Mouse (Mus musculus) heart, postnatal 4 days (tissue): ENCODE data around the gene Hsd11b1. TPM values are rescaled to one million over a fixed set of nuclear protein-coding genes. Genes with fewer than 3 reads are reported as not detected.

ENCODE experiments used
- DNase-seq: peaks from one replicate; pipeline ENCODE4 v3.0.0; 2021
- total RNA-seq, 2 experiments: library from RNA; stranded (reverse); gene quantifications; 2 replicates each; pipeline ENCODE4 v1.2.3; 2021

The Hsd11b1 gene
- total RNA-seq, 2 experiments from 2014 or later, result 1.0 to 1.5 TPM

- no peak for DNase-seq
These were observed 21.0 kb downstream of the Hsd11b1 start for GRCm38 (mm10) chr1:193242863-193243262.

- peak; percentile 73 for DNase-seq
These were observed 21.6 kb downstream of the Hsd11b1 start for GRCm38 (mm10) chr1:193242238-193242637.

GRCm38 (mm10) chr1:193241436-193241835 lies 22.4 kb downstream of the Hsd11b1 start:
- no peak for DNase-seq

DNA sequence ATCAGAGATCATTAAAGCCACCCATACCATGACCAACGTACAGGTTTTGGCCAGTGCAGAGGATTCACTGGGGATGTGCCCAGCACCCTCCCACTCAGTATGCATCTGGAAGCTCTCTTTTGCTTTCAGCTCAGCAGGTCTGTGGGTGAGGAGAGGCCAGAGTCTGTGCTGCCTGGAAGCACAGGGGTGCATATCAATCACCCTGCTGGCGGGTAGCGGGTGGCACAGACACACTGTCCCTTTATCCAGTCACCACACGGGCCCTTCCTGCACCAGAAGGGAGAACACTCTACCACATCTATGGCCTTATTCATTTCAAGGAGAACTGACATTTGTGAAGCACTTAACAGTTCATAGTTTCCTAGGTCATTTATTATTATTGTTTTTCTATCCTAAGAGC lies 25.4 kb downstream of the Hsd11b1 start:
- no peak for DNase-seq

- DNase-seq, result no peak
These were observed 28.9 kb downstream of the Hsd11b1 start for GRCm38 (mm10) chr1:193234930-193235329.

DNA sequence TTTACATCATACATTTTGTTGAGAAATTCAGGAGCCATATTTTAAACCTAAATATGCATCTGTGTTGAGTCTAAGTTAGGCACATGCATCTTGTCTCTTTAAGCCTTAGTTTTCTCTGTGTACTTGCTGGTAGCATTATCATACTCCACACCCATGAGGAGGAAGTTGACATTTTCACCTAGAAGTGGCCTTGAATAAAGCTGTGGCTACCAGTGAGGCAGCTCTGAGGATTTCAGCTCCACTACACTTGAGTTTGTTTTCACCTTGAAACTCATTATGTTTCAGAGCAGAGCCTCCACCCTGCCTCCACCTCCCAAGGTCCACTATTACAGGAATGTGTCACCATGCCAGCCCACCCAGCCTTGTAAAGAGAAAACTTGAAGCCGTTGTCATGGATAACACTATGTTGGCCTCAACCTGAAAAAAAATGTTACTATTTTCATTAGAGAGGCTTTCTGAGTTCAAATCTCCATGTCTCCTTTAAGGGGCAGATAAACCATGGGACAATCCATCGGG lies 29.7 kb downstream of the Hsd11b1 start:
- DNase-seq, result no peak

DNA sequence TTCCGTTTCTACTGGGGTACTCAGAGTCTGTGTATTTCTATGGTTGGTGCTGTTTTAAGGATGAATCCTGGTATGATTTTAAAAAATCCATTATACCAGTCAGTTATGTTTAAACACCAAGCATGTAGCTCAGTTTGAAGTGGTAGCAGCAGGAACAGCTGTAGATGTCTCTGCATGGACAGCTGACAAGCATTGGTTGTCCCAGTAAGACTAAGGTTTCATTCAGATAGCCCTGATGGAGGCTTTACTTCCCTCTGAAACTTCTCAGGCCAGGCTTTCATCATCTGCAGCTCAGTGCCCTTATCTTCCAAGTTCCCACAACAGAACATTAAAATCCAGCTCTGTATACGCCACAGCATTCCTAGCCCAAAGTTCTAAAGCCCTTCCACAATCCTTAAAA lies 31.1 kb downstream of the Hsd11b1 start:
- DNase-seq, result no peak

DNA sequence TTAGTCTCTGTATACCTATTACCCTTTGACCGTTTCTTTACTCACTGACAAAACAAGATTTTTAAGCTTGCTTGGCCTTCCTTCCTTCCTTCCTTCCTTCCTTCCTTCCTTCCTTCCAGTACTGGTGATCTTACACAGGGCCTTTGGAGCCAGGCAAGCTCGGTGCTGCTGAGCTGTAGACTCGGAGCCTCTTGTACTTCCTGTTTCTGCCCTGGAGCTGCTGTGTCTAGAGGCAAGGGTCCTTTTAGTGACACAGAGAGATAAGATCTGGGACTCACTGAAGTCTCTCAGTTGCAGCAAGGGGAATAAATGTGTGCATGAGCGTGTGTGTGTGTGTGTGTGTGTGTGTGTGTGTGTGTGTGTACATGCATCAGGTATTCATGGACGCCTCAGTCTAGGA lies 32.9 kb downstream of the Hsd11b1 start:
- no peak for DNase-seq

- DNase-seq, result no peak
These were observed 33.3 kb downstream of the Hsd11b1 start for GRCm38 (mm10) chr1:193230531-193230930.

- DNase-seq, result no peak
These were observed 34.3 kb downstream of the Hsd11b1 start for GRCm38 (mm10) chr1:193229570-193229969.

GRCm38 (mm10) chr1:193227537-193227936 lies 36.3 kb downstream of the Hsd11b1 start:
- no peak for DNase-seq

DNA sequence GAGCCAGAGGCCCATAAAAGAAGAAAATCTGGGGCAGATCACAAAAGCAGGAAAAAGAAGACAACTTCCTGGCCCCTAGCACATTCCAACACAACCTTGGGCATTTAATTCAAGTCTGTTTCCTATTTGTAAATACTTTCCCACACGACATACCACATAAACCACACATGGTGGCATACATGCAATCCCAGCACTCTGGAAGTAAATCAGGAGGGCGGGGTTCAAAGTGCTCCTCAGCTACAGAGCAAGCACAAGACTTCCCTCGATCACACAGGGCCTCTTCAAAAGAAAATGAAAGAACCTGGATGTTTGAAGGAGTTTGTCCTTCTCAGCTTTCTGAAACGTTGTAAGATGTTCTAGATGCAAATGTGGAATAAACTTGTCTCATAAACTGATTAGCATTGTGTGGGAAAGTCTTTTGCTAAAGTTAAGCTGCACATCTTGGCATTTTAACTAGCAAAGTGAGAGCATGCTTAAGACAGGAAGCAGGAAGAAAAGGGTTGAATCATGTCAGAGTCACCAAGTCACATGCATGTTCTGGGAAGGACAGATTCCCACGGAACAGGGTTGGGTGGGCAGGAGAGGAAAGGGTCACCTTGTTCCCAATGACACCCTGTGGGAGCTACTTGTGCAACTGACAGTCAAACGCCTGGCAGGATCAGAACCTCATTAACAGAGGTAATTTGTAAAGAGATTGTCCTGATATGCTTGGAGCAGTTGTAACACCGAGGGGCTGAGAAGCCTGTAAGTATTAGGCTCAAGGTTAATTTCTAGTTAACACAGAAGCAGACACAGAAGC lies 37.0 kb downstream of the Hsd11b1 start:
- DNase-seq, result no peak

GRCm38 (mm10) chr1:193226114-193226513 lies 37.8 kb downstream of the Hsd11b1 start:
- DNase-seq, result no peak

DNA sequence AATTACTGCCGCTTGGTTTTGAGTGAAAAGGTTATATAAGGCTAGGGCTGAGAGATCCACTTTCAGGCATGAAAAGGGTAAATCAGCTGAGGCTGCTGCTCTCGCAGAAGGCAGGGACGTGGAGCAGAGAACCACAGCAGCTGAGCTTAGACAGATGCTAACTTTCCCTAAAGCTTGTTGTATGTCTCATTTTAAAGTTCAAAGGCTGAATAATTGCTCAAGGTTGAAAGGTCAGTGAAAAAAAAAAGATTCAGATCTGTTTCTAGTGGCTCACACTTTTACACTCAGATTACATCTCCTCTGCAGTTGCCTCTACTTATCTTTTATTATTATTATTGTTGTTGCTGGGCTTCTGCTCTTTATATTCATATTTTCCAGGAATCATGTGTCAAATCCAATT lies 38.3 kb downstream of the Hsd11b1 start:
- no peak for DNase-seq

GRCm38 (mm10) chr1:193220408-193220807 lies 43.5 kb downstream of the Hsd11b1 start:
- no peak for DNase-seq

DNA sequence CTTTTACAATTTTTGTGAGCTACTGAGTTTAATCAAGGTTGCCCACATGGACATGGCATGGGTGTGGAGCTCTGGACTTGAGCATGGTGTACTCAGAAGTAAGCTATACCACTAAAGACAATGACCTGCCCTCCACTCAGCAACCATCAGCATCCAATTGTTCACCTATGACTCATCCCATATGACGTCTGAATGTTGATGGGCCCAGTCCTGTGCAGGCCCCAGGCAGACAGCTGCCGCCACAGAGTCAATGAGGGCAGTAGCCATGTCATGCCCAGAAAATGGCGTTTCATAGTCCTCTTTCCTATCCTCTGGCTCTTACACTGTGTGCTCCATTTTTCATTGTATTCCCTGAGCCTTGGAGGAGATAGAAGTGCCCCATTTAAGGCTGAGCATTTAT lies 47.9 kb downstream of the Hsd11b1 start:
- no peak for DNase-seq

GRCm38 (mm10) chr1:193214053-193214452 lies 49.8 kb downstream of the Hsd11b1 start:
- DNase-seq, result no peak

DNA sequence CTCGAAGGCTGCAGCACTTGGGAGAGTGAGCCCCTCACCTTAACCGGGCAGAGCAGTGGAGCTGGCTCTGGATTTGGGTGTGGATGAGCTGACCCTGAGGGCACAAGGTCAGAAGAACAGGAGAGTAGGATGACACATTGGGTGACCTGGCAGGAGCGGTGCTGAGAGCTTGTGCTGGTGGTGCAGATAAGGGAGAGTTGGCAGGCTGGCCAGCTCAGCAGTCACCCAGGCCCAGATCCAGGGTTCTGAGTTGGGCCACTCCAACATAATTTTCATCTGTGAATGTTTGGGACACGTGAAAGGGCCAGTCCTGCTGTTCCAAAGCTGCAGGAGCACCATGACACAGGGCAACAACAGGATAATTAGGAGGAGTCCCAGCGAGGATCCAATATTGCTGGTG lies 52.5 kb downstream of the Hsd11b1 start:
- peak; percentile 20 for DNase-seq

DNA sequence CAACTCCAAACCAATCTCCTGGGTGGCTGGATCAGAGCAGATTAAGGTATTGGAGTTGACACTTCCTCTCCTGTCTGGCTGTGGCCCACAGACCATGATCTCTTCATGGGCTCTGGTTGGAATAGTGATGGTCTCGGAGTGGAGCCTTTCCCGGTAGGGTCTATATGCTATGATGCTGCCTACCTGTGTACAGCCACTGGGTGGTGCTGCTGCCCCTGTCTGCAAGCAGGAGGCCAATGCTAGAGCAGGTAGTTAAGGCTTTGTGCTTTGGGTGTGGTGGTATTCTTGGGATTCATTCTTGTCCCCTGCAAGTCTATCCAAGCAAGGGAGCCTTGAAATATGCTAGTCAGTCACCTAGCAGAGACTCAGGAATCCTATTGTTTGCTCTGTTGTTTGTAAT lies 55.7 kb downstream of the Hsd11b1 start:
- peak; percentile 70 for DNase-seq

DNA sequence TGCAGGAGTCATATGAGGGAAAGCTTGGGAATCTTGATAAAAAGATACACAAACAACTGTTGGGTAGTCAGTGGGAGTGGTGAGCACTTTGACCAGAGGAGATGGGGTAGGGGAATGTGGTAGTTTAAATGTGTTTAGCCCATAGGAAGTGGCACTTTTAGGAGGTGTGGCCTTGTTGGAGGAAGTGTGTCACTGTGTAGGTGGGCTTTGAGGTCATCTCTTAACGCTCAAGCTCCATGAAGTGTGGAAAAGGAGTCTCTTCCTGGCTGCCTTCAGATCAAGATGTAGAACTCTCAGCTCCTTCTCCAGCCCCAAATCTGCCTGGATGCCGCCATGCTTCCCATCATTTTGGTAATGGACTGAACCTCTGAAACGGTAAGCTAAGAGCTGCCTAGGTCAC lies 56.4 kb downstream of the Hsd11b1 start, which contains the start of gene Lamb3:
Gene Lamb3, plus strand, starts transcription at position 197 of the 400 bp plus-strand sequence.
- DNase-seq, result no peak

GRCm38 (mm10) chr1:193205431-193205830 lies 58.4 kb downstream of the Hsd11b1 start:
- DNase-seq, result no peak

DNA sequence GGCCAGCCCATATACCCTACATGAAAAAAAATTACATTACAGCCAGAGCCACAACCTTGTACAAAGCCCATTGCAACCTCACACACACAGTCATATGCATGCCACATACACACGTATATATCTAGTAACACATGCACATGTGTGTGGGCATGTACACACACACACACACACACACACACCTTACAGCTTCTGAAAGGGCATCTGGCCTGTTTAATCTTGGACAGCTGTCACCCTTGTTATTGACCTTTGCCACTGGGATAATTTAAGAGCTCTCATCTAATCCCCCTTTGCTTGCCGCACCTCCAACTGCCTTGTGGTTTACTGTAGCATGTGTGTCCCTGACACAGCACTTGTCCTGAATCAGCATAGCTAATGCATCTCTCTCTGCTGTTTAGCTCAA lies 60.1 kb downstream of the Hsd11b1 start:
- DNase-seq, result no peak

- no peak for DNase-seq
These were observed 62.5 kb downstream of the Hsd11b1 start, which contains the start of gene Traf3ip3 for GRCm38 (mm10) chr1:193201383-193201778. Traf3ip3 (minus strand) TSS chr1:193201703.
